Mouse (Mus musculus) lung, adult 18-20 months (tissue): Measurements from ENCODE around the gene Gja5.
"Not testable (repeated sequence)": the region's sequence is repeated elsewhere in the genome, so short reads cannot be mapped to it uniquely, and the experiment has no call there.

ENCODE experiments used
- DNase-seq, 2 experiments: peaks; one replicate each; pipeline ENCODE4 v3.0.0; 2022; ENCODE audit warnings: mixed read lengths in 2 of 2

Gja5 gene

DNA sequence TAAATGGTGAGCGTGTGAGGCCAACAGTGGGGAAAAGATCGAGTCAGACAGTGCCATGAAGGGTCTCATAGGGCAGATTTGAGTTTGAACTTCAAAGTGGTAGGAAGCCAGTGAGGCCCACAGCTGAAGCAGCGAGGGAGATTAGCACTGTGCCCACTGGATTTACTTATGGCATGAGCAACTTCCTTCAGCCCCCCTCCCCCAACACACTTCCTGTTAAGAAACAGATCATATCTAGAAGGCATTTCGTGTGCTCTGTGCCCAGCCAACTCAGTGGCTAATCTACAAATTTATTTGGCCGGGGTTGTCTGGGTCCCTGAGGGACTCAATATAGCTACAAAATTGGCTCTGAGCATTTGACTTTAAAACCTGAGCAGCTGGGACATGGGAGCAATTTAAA, 139.7 kb downstream of the Gja5 start:
- DNase-seq = peak in 1 of 2 experiments; percentile 30

DNA sequence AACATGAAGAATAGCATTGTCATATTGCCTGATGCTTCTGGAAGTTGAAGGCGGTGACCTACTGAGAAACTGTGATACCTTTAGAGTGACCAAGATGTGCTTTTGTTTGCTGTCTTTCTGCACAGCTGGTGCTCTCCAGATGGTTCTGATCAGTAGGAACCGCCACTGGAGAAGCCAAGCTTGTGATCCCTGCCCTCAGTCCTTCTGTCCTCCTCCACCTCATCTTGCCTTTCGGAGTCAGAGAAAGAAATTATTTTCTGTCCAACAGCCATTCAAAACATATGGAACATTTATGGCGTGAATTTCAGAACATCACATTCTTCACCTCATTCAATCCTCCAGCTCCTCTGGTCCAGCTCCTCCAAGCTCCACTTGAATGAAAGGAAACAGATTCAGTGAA, 143.3 kb downstream of the Gja5 start:
- DNase-seq = no peak

DNA sequence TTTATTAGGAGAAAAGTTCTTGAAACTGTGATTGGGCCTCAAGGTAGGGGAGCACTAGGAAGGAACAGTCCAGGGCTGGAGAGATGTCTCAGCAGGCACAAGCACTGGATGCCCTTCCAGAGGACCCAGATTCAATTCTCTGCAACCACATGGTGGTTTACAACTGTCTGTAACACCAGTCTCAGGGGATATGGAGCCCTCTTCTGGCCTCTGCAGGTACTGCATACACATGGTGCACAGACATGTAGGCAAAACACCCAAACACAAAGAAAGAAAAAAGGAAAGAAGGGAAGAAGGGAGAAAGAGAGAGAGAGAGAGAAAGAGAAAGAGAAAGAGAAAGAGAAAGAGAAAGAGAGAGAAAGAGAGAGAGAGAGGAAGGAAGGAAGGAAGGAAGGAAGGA, 143.9 kb downstream of the Gja5 start:
- no peak for DNase-seq

DNA sequence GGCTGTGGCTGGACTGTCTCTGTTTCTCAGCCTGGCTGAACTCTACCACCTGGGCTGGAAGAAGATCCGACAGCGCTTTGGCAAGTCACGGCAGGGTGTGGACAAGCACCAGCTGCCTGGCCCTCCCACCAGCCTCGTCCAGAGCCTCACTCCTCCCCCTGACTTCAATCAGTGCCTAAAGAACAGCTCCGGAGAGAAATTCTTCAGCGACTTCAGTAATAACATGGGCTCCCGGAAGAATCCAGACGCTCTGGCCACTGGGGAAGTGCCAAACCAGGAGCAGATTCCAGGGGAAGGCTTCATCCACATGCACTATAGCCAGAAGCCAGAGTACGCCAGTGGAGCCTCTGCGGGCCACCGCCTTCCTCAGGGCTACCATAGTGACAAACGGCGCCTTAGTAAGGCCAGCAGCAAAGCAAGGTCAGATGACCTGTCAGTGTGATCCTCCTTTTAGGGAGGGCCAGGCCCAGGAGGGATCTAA, 146.8 kb downstream of the Gja5 start:
- peak; percentile 53 to 56 for DNase-seq

DNA sequence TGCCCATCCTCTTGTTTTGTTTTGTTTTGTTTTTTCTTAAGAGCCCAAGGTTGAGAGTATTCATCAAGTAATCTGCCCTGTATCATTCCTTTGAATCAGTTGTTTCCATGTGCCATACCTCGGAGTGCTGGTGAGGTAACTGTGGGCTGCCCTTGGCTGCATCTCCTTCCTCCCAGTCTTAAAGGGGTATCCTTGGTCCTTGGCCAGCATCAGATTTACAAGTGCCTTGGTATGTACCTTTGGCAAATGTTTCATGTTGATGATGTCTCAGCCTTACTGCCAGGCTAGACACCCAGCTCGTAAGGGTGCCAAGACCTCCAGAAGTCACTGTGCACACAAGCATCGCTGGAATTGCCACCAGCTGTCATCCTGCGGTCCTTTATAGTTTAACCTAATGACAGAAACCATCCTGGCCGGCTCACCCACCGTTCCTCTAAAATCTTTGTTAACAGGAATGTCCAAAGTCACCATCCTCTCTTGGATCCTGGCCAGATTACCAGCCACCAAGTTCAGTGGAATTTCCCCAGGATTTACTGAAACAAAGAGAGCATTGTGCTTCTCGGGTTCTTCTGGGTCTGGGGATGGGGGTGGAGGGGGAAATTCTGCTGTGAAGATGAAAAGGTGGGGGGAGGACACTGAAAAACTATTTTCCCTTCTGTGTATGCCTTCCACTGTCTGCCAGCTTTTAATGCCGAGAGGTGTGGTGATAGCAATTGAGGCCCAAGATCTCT, 147.7 kb downstream of the Gja5 start:
- DNase-seq = no peak

DNA sequence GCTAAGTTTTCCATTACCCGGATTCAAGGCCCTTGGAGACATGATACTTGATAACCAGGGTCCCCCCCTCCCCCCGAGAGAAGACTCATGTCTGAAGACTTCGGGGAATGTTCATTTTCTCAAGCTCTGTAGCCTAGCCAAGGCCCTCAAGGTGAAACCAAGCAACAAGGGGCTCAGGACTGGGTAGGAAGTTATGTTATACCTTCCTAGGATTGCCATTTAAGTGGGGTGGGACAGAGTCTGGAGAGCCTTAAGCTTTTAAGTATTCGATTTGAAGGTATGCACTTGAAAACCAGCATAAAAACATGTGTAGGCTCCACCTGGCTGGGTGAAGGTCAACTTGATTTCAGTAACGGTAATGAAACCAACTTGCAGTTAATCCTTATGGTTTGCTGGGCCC, 154.2 kb downstream of the Gja5 start:
- no peak for DNase-seq

DNA sequence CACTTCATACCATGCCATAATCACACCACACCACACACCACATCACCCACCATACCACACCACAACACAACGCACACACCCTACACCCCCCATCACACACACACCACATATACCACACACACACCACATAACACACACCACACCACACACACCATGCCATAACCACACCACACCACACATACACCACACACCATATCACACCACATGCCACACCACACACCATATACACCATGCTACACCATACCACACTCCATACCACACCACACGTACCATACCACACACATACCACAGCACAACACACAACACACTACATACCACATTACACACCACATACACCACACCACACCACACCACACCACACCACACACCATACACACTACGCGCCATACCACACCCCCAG, 155.6 kb downstream of the Gja5 start:
- no peak for DNase-seq

DNA sequence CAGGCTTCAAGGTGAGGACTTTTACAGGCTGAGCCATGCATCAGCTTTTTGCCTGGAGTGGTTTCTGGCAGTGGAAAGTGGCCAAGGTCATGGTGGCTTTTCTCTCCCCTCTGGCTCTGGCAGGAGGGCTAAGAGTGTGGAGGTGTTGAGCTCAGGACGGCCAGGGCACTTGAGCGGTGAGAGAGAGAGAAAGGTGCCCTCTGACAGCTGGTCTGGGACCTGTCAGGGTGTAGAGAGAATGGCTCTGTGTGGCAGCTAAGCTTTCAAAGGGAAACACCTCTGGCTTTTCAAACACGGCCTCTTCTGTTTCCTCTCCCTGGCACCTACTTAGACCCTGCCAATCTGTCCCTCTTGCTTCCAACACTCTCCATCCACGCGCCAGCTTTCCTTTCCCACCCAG, 158.3 kb downstream of the Gja5 start:
- no peak for DNase-seq

DNA sequence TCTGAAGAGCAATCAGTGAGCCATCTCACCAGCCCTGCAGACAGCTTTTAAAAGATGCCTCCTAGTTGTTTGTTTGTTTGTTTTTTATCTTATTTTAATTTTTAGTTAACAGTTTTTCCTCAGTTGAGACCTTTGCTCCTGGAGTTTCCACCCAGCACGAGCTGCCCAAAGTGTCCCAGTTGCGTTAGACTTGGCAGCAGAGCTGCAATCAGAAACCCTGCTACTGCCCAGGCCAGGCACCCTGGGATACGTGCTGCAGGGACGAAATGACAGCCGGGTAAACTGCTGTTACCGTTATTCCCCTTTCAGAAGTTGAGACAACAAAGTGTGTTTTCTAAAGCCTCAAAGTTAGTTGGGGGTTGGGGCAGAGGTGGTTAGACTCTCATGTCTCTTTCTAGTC, 159.6 kb downstream of the Gja5 start:
- DNase-seq = no peak

DNA sequence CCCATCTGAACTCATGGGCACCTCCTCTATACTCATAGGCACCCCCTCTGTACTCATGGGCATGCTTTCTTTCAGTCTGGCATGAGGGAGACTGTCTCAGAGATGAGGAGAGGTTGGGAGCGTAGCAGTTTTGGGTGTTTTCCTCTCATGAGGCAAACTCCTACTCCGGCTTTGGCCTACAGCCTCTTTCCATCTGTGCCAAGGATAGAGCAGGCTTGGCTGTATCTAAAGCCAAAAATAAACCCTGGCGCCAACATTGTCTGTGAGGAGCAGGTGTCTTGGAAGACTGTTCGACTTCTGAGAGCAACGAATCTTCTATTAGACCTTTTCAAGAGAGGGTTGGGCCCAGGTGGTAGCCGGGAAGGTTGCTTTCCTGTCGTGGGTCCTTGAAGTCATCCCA, 165.1 kb downstream of the Gja5 start:
- not testable (repeated sequence) for DNase-seq

DNA sequence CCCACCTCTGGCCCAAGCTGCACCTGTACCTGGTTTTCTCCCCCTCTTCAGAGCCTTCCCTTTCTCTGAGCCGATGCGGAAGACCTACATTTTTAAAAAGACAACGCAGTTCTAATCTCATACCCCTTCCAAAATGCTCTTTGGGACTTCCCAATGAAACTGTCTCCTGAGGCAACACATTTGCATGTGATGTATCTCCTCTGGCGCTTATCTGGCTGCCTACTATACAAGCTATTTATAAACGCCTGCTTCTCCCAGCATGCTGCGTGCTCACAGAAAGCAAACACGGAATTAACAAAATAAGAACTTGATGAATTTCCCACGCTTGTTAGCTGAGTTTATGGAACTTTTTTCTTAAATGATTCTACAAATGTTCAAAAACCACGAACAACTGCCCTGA, 167.4 kb downstream of the Gja5 start:
- not testable (repeated sequence) for DNase-seq

DNA sequence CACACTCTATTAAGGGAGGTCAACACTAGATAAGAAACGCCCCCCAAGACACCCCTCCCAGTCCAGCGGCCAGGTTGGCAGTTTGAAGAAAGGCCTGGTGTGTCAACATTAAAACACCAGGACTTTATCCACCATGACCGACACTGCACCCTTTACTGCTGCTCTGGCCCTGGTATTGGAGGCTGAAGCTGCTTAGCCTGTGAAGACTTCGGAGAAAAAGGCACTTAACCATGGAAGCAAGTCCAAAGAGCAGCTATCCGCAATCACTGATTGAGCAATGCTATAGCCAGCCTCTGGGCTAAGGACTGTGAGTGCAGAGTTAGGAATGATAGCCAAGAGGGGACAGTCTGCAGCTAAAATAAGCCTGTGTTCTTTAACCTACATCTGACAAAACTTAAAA, 167.9 kb downstream of the Gja5 start:
- DNase-seq = not testable (repeated sequence)

DNA sequence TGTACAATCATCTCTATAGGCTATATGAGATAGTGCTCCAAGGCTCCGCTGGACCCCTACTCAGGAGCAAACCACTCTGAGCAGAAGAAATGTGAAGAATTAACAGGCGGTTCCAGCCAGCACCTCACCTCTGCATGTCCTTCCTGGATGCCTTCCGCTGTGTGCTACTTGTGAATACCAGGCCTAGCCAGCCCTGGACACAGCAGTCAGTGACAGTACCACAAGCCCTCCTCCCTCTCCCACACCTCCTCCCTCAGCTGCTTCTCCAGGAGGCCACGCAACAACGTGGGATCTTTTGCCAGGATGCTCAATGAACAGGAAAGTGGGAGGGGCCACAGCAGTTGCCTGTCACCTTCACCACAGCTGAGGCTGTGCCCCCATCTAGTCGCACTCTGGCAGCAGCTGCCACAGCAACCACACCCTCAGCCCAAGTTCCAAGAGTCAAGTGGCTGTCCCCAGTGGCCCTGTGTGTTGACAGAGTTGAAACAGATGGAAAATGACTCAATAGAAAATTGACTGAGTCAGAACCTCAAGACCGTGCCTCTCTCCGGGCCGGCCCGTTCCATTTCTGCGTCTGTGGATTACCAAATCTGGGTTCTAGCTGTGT, 171.4 kb downstream of the Gja5 start:
- DNase-seq = not testable (repeated sequence)

DNA sequence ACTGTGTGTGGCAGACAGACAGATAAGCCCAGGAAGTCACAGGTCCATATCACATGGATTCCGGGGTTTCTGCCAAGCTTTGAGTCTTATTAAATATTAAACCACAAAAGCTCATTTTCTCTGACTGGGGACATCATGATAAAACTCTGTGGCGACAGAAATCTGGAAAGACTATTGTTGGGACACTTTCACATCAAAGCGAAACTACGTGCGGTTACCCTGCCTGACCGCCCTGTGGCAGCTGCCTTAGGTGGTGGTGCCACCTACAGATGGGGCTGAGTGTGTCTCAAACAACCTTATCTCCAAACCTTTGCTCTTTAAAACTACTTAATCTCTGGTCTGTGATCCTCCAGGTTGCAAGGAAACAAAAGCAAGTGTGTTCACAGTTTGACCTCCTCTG, 171.9 kb downstream of the Gja5 start:
- peak; percentile 66 to 71 for DNase-seq

DNA sequence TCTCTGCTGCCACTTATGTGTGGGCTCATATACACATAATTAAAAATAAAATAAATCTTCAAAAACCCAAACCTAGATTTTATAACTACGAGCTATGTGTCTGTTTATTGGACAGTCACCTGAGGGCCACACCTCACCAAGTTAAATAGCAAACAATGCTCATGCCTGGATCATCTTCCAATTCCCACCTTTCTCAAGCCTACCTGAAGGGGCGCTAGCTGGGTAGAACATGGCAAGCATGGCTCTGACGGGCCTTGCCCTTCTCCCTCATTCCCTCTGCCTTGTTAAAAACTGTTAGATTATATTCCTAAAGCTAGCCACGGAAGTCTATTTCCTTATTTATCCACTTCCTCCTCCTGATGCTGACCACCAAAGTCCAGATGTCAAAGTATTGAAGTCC, 173.9 kb downstream of the Gja5 start:
- no peak for DNase-seq

DNA sequence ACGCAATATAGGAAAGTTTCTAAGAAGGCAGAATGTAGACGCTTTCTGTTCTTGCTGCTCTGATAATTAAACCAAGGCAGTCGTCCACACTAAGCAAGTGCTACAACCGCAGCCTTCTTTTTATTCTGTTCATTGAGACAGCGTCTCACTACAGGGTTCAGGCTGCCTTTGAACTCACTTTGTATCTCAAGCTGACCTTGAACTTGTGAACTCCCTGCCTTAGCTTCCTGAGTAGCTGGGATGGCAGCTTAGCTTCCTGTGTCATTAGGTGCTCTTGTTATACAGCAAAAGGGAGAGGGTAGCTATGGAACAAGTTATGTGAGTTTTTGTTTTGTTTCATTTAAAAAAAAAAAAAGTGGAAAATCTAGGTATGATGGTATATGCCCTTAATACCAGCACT, 177.7 kb downstream of the Gja5 start:
- DNase-seq = no peak

DNA sequence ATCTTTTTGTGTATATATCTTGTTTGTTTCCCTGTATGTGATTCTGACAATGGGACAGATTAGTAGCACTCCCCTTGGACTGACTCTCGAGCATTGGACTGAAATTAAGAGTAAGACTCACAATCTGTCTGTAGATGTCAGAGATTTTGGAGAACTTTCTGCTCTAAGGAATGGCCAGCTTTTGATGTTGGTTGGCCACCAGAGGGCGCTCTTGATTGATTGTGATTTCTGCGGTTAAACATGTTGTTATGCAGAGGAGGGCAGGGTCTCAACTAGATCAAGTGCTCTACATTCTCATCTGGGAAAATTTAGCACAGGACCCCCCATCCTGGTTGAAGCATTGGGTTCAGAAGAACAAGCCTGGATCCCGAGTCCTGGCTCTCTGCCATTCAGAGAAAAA, 182.8 kb downstream of the Gja5 start:
- peak in 1 of 2 experiments; percentile 27 for DNase-seq

DNA sequence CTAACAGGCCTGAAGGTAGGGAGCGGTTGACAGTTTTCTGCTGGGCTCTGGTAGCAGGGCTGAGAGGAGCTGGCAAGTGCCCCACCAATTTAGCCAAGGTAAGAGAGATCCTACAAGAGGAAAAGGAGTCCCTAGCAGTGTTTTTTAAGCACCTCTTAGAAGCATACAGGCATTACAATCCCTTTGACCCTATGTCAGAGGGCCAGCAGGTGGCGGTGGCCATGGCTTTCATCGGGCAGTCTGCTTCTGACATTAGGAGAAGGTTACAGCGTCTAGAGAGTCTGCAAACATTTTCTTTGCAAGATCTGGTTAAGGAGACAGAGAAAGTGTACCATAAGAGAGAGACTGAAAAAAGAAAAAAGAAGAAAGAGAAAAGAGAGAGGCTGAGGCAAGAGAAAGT, 183.8 kb downstream of the Gja5 start:
- not testable (repeated sequence) for DNase-seq

DNA sequence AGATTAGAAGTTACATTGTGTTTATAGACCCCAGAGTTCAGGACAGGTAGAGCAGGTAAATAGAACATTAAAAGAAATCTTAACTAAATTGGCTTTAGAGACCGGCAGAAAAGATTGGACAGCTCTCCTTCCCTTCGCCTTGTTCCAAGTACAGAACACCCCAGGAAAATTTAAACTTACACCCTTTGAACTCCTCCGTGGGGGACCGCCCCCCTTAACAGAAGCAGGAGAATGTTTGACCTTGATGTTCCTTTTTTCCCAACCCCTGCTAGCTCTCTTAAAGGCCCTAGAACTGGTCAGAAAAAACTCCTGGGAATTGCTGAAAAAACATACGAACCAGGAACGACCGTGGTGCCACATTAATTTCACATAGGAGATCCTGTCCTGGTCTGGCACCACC, 187.5 kb downstream of the Gja5 start:
- DNase-seq = not testable (repeated sequence)

DNA sequence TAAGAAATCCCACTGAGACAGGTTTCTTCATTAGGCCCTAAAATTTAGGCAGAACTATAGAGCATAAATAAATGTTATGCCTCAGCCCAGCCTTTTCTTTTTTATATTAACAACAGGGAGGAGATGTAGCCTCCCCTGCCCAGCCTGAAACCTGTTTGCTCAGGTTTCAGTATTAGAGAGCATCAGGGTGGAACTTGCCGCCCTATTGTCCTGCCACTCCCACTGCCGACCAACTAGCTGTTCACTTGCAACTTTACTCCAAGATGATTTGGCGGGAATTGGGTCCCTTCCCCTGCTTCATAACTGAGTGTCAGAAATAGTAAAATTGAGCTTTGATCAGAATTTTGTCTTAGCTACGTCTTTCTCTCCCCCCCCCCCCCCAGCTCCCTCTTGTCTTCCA, 192.2 kb downstream of the Gja5 start:
- DNase-seq = not testable (repeated sequence)

DNA sequence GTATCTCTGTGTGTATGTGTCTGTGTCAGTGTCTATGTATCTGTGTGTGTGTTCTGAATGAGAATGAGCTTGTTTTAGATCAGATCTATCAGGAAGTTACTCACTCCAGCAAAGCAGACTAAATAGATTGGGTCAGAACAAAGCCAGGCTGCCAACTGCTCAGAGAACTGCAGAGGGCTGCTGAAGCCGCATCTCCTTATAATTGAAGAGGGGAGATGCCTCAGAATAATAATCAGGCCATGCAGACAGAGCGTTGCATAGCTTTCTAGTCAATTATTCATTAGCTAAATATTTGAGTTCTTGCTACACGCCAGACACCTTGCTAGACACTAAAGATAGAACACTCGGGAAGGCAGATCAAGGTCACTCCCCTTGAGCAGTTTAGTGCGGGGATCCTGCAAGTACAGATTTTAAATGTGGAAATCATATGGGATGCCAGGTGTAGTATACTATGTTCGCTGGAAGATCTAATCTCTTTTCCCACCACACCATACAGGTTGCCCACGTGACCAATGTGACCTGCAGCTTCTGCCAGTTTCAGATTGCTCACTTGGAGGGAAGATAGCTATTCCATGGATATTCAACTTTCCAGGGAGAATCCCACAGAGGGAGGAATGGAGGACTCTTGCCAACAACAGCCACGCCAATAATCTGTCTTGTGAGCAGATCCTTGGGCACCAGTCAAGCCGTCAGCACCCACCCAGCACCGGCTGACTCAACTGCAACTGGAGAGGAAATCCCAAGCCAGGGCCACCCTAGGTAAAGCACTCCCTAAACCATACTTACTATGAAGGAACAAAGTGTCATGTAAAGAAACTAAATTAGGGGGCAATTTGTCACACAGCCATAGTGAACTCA, 196.5 kb downstream of the Gja5 start:
- peak; percentile 15 to 20 for DNase-seq

DNA sequence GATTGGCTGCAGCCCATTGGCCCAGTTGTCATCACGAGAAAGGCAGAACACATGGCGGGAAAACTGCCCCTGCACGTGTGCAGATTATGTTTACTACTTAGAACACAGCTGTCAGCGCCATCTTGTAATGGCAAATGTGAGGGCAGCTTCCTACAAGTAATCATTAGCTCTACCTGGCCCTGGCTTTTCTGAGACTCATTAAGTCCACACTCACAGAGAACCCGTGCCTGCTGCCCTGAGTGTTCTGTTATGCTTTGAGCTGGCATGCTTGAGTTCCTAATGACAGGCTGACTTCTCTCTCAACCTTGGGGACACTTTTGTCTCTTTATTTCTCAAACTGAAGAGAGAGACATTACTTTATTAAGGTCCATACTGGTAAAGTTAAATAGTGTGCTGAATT, 199.5 kb downstream of the Gja5 start:
- DNase-seq = not testable (repeated sequence)

DNA sequence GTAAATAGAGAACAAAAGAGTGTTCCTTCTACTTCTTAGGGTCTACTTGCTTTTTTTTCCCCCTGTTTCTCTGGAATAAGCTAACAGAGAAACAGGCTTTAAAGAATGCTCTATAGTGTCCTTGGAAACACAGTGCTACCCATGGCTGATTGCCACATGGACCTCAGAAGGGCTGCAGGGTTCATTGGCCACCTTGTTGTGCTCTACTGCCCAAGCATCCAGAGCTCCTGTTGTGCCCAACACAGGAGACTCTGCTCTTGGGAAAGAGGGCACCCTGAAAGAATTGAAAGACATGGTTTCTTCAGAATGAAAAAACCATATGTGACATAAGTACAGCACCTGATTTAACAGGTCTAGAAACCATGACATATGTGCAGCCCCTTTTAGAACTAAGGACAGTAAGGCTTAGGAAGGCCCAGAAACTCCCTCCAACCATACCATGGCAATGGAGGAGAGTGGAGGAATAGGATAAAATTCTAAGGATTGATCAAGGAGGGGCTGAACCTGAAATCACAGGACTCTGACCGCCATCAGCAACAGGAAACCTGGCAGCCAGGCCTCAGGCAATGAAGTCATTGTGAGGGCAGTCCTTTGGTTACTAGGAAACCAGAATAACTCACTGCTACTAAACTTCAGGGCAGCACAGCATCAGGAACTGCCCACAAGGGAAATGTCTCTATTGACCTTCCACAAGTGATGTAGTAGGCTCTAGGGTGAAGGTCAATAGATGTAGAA, 200.4 kb downstream of the Gja5 start:
- DNase-seq = no peak
